Mouse (Mus musculus): ENCODE results near the gene Gsn.

Gsn gene

GRCm38 (mm10) chr2:35253751-35254150 lies 2.4 kb upstream of the Gsn start:
- DNase-seq (ENCODE audit: low spot score), result no peak

- DNase-seq (ENCODE audit: low spot score), result no peak
Measured at GRCm38 (mm10) chr2:35255004-35255403, 1.2 kb upstream of the Gsn start.

GRCm38 (mm10) chr2:35255462-35255861 lies 718 bp upstream of the Gsn start:
- no peak for DNase-seq (ENCODE audit: low spot score)

GRCm38 (mm10) chr2:35256932-35257331 lies 752 bp downstream of the Gsn start:
- DNase-seq (ENCODE audit: low spot score), result no peak

- DNase-seq (ENCODE audit: low spot score), result no peak
Measured at GRCm38 (mm10) chr2:35257886-35258285, 1.7 kb downstream of the Gsn start.

- DNase-seq (ENCODE audit: low spot score), result no peak
Measured at GRCm38 (mm10) chr2:35258590-35258989, 2.4 kb downstream of the Gsn start.

GRCm38 (mm10) chr2:35259338-35260080 lies 3.3 kb downstream of the Gsn start:
- no peak for DNase-seq (ENCODE audit: low spot score)

GRCm38 (mm10) chr2:35260291-35260690 lies 4.1 kb downstream of the Gsn start:
- DNase-seq (ENCODE audit: low spot score), result no peak

GRCm38 (mm10) chr2:35264095-35264494 lies 7.9 kb downstream of the Gsn start:
- DNase-seq (ENCODE audit: low spot score), result no peak

- DNase-seq (ENCODE audit: low spot score), result no peak
Measured at GRCm38 (mm10) chr2:35265296-35265695, 9.1 kb downstream of the Gsn start.

GRCm38 (mm10) chr2:35265775-35266174 lies 9.6 kb downstream of the Gsn start:
- DNase-seq (ENCODE audit: low spot score), result no peak

- DNase-seq (ENCODE audit: low spot score), result no peak
Measured at GRCm38 (mm10) chr2:35266251-35266905, 10.2 kb downstream of the Gsn start.

GRCm38 (mm10) chr2:35267156-35267875 lies 11.1 kb downstream of the Gsn start:
- DNase-seq (ENCODE audit: low spot score), result no peak

- DNase-seq (ENCODE audit: low spot score), result no peak
Measured at GRCm38 (mm10) chr2:35267876-35268566, 11.8 kb downstream of the Gsn start.

- no peak for DNase-seq (ENCODE audit: low spot score)
Measured at GRCm38 (mm10) chr2:35269136-35269535, 13.0 kb downstream of the Gsn start.

- peak; percentile 70 for DNase-seq (ENCODE audit: low spot score)
Measured at GRCm38 (mm10) chr2:35269716-35270260, 13.6 kb downstream of the Gsn start.

GRCm38 (mm10) chr2:35270531-35270984 lies 14.4 kb downstream of the Gsn start:
- peak; percentile 60 for DNase-seq (ENCODE audit: low spot score)

- no peak for DNase-seq (ENCODE audit: low spot score)
Measured at GRCm38 (mm10) chr2:35271817-35272216, 15.6 kb downstream of the Gsn start.

- DNase-seq (ENCODE audit: low spot score), result no peak
Measured at GRCm38 (mm10) chr2:35272881-35273280, 16.7 kb downstream of the Gsn start.

GRCm38 (mm10) chr2:35273536-35273935 lies 17.4 kb downstream of the Gsn start:
- DNase-seq (ENCODE audit: low spot score), result no peak

GRCm38 (mm10) chr2:35277686-35278085 lies 21.5 kb downstream of the Gsn start:
- peak; percentile 61 for DNase-seq (ENCODE audit: low spot score)

All from testis, postnatal 10 days (tissue).